Mouse (Mus musculus) layer of hippocampus, adult 2 months (tissue): ENCODE data around the gene Rpl38. TPM values are rescaled to one million over a fixed set of nuclear protein-coding genes. Genes with fewer than 3 reads are reported as not detected.
"Not testable (repeated sequence)": the region's sequence is repeated elsewhere in the genome, so short reads cannot be mapped to it uniquely, and the experiment has no call there.

Experiments used
- DNase-seq, 2 experiments: peaks; one replicate each; pipeline ENCODE4 v3.0.0; 2022; ENCODE audit warnings: low spot score in 2 of 2
- H3K27ac ChIP-seq: fragments of 200-600 bp; 2 replicates; pipeline ENCODE4 v1.8.1; 2022
- H3K4me3 ChIP-seq: fragments of 200-600 bp; 2 replicates; pipeline ENCODE4 v1.8.1; 2022; ENCODE audit warnings: mild to moderate bottlenecking
- CTCF ChIP-seq: fragments of 200-600 bp; conservative IDR thresholded peaks from 2 replicates; pipeline ENCODE4 v1.8.1; 2022; ENCODE audit warnings: antibody characterized with exemption, mild to moderate bottlenecking, moderate library complexity
- total RNA-seq, 2 experiments: library from RNA; stranded (reverse); gene quantifications; 2 replicates each; pipeline ENCODE4 v1.2.3; 2021

Gene Rpl38
- total RNA-seq, 2 experiments from 2014 or later: 905 to 943 TPM

- Histone ChIP-seq H3K4me3 (no peak overlapping the region), H3K27ac (no peak overlapping the region)
- peak; percentile 67 to 84 for DNase-seq
- peak; percentile 90 for TF ChIP-seq CTCF
Observed at GRCm38 (mm10) chr11:114662746-114663362, 5.5 kb upstream of the Rpl38 start.

DNA sequence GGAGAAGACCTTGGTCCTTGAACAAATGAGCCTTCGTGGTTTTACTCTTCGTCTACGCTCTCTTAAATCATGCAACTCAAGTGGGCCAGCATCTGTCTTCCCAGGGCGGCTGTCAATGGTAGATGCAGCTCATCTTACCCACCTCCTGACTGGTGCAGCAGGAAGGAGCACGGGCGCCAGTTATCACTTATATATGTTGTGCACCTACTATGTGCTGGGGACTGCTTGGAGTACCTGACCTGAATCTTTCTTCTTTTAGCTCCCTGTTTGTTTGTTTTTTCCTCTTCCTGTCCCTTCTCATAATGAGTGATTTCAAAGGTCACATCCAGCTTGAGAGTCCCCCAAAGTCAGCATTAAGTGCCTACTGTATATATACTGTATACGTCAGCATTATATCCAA is 4.2 kb upstream of the Rpl38 start:
- H3K4me3 ChIP-seq: no peak overlapping the region
- H3K27ac ChIP-seq: no peak overlapping the region
- no peak for DNase-seq

GRCm38 (mm10) chr11:114665463-114665862 is 2.9 kb upstream of the Rpl38 start:
- Histone ChIP-seq H3K4me3 (no peak overlapping the region), H3K27ac (no peak overlapping the region)
- DNase-seq: no peak

More for the DNA sequence above, 4.2 kb upstream of the Rpl38 start:
- no peak for TF ChIP-seq CTCF

GRCm38 (mm10) chr11:114666786-114667185 is 1.5 kb upstream of the Rpl38 start:
- no peak for DNase-seq
- Histone ChIP-seq H3K27ac (no peak overlapping the region), H3K4me3 (no peak overlapping the region)
- TF ChIP-seq CTCF: no peak

More at GRCm38 (mm10) chr11:114665463-114665862, 2.9 kb upstream of the Rpl38 start:
- no peak for TF ChIP-seq CTCF

GRCm38 (mm10) chr11:114667236-114667931 is 940 bp upstream of the Rpl38 start:
- no peak for TF ChIP-seq CTCF
- no peak overlapping the region for H3K4me3 ChIP-seq
- no peak for DNase-seq
- H3K27ac ChIP-seq: no peak overlapping the region

DNA sequence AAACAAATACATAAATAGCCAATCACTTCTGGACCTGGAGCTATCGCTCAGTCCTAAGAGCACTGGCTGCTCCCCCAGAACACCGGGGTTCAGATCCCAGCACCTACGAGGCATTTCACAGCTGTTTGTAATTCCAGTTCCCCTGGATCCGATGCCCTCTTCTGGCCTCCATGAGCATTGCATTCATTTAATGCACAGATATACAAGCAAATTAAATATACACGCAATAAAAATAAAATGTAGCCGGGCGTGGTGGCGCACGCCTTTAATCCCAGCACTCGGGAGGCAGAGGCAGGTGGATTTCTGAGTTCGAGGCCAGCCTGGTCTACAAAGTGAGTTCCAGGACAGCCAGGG is 415 bp upstream of the Rpl38 start:
- 0 out of 2 replicates have a peak, but pooled peaks have one; percentile 66 for TF ChIP-seq CTCF
- H3K27ac ChIP-seq, H3K4me3 ChIP-seq, DNase-seq: not testable (repeated sequence)

GRCm38 (mm10) chr11:114668741-114669623 is 658 bp downstream of the Rpl38 start:
- H3K4me3 ChIP-seq: peak overlapping the region; percentile 93
- TF ChIP-seq CTCF: peak; percentile 85
- H3K27ac ChIP-seq: peak overlapping the region; percentile 95
- DNase-seq: peak; percentile 76 to 79

GRCm38 (mm10) chr11:114669651-114670168 is 1.4 kb downstream of the Rpl38 start:
- no peak for DNase-seq
- Histone ChIP-seq H3K4me3 (peak overlapping the region; percentile 93), H3K27ac (peak overlapping the region; percentile 95)
- no peak for TF ChIP-seq CTCF

DNA sequence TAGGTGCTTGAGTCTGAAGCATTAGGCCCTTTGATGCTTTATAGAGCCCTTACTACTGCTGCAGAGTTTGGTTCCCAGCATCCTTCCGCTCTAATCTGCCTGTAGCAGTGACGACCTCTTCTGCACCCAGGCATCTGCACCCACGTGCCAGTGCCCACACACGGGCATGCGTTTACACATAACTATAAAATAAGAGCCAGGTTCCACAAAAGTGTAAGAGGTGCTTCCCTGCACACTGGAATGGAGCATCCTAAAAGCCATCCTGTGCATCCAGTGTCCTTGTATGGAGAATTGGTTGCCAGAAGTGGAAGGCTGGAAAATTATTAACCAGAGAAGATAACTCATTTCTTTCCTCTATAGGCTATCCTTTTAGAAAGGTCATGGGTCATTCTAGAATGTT is 2.8 kb downstream of the Rpl38 start:
- TF ChIP-seq CTCF: no peak
- Histone ChIP-seq H3K27ac (peak overlapping the region; percentile 95; the same call in 1 of the 2 replicates), H3K4me3 (no peak overlapping the region)
- DNase-seq: no peak

DNA sequence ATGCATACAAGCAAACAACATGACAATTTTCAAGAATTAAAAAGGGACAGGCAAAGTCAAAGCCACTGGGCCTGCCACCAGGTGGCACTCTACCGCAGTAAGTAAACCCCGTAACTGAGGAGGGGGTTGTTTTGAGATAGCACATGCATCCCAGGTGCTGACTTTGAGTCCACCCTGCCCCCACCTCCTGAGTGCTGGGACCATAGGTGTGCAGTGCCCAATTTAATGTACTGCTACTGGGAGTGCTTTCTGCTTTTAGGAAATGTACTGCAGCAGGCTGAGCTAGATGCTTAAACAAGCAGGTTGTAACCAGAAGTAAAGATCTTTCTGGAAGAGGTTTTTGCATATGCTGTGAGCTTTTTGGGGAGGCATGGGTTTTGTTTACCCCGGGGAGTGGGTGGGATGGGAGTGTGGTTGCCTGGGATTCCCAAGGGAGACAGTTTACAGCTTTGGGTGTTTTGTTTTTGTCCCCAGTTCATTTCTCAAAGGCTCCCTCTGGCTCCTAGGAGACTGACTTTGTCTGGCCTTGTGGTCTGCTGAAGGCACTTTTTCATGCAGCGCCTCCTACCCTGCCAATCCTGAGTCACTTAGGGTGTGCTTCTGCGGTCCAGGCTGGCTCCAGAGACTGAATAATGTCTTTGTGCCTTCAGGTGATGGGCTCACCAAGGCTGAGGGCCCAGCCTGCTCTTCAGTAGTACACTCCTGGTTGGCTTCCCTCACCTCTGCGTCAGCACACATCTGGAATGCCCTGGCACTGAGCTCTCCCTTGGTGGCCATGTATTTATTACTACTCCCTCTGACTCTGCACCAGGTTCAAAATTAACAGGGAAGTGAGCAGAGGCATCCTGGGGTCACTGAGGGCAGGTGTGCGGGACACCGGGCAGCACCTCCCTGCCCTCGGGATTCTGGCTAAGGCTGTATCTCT is 4.7 kb downstream of the Rpl38 start:
- peak in 1 of 2 experiments; percentile 52 for DNase-seq

DNA sequence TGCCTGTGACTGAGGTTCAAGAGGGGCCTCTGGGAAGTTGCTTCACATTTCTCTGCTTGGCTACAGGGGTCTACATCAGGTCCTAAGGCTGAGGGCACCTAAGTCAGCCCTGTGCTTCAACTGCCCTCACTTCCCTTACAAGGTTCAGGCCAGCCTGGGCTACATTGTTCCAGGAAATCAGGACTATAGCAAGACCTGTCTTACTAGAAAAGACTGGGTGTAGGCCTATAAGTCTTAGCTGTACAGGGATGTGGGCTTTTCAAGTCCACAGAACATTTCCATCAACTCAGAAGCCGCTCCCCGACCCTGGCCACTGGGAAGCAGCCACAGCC is 5.4 kb downstream of the Rpl38 start:
- peak overlapping the region; percentile 69; the same call in 1 of the 2 replicates for H3K27ac ChIP-seq
- DNase-seq: no peak
- TF ChIP-seq CTCF: no peak
- no peak overlapping the region for H3K4me3 ChIP-seq

More for the DNA sequence above, 4.7 kb downstream of the Rpl38 start:
- Histone ChIP-seq H3K27ac (peak overlapping the region; percentile 69), H3K4me3 (no peak overlapping the region)
- TF ChIP-seq CTCF: peak; percentile 83

- Histone ChIP-seq H3K4me3 (no peak overlapping the region), H3K27ac (peak overlapping the region; percentile 69)
- DNase-seq: no peak
- TF ChIP-seq CTCF: no peak
Observed at GRCm38 (mm10) chr11:114674180-114674579, 5.9 kb downstream of the Rpl38 start.

DNA sequence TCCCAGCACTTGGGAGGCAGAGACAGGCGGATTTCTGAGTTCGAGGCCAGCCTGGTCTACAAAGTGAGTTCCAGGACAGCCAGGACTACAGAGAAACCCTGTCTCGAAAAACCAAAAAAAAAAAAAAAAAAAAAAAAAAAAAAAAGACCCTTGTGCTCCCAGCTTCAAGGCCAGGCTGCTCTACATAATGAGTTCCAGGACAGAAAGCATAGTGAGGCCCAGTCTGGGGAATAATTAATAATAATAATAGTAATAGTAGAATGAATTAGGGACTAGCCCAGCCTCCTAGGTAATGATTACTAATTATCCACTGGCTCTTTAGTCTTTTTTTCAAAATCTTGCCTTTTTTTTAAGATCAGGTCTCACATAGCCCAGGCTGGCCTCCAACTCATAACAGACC is 6.5 kb downstream of the Rpl38 start:
- not testable (repeated sequence) for DNase-seq, H3K27ac ChIP-seq
- peak overlapping the region; percentile 74; the same call in 1 of the 2 replicates for H3K4me3 ChIP-seq
